Mouse (Mus musculus): ENCODE results near the gene Erc2.

GRCm38 (mm10) chr14:27634761-27635160 lies 12.5 kb downstream of the Erc2 start:
- TF ChIP-seq POLR2A (IDR thresholded peaks at IDR 0.05; ENCODE audit: extremely low read depth, insufficient read depth, low read length) (no peak), CTCF (IDR thresholded peaks at IDR 0.05; ENCODE audit: low read depth, low read length) (no peak)
